Mouse (Mus musculus): Measurements from ENCODE around the gene Shroom4.

Shroom4 gene

GRCm38 (mm10) chrX:6496374-6496773, 96.7 kb downstream of the Shroom4 start:
- no peak for DNase-seq

- no peak for DNase-seq
Measured at GRCm38 (mm10) chrX:6501850-6502249, 102.2 kb downstream of the Shroom4 start.

- DNase-seq, result no peak
Measured at GRCm38 (mm10) chrX:6517217-6517616, 117.6 kb downstream of the Shroom4 start.

- no peak for DNase-seq
Measured at GRCm38 (mm10) chrX:6518421-6518820, 118.8 kb downstream of the Shroom4 start.

GRCm38 (mm10) chrX:6522935-6523334, 123.3 kb downstream of the Shroom4 start:
- peak; percentile 31 for DNase-seq

GRCm38 (mm10) chrX:6536636-6537035, 137.0 kb downstream of the Shroom4 start:
- no peak for DNase-seq

GRCm38 (mm10) chrX:6537689-6538088, 138.0 kb downstream of the Shroom4 start:
- DNase-seq, result no peak

GRCm38 (mm10) chrX:6565066-6565465, 165.4 kb downstream of the Shroom4 start:
- no peak for DNase-seq

- no peak for DNase-seq
Measured at GRCm38 (mm10) chrX:6574511-6574910, 174.9 kb downstream of the Shroom4 start.

GRCm38 (mm10) chrX:6577001-6577400, 177.3 kb downstream of the Shroom4 start:
- peak; percentile 31 for DNase-seq

GRCm38 (mm10) chrX:6580671-6581070, 181.0 kb downstream of the Shroom4 start:
- DNase-seq, result no peak

GRCm38 (mm10) chrX:6581181-6581580, 181.5 kb downstream of the Shroom4 start:
- no peak for DNase-seq

- peak; percentile 69 for DNase-seq
Measured at GRCm38 (mm10) chrX:6582646-6583045, 183.0 kb downstream of the Shroom4 start.

- no peak for DNase-seq
Measured at GRCm38 (mm10) chrX:6594183-6594582, 194.5 kb downstream of the Shroom4 start.

GRCm38 (mm10) chrX:6654024-6654423, 254.4 kb downstream of the Shroom4 start:
- no peak for DNase-seq

- DNase-seq, result no peak
Measured at GRCm38 (mm10) chrX:6658820-6659324, 259.2 kb downstream of the Shroom4 start.
